Mouse (Mus musculus): ENCODE measurements around the gene Dnaja3. TPM values are rescaled to one million over a fixed set of nuclear protein-coding genes. Genes with fewer than 3 reads are reported as not detected.
"Not testable (repeated sequence)": the region's sequence is repeated elsewhere in the genome, so short reads cannot be mapped to it uniquely, and the experiment has no call there.

Dnaja3 gene
- total and polyA plus RNA-seq, 2 experiments from 2014 or later, result 49.6 to 52.9 TPM

GRCm38 (mm10) chr16:4676836-4677235 is 37.0 kb downstream of the Dnaja3 start:
- Histone ChIP-seq H3K4me2 (ENCODE audit: low read depth, low read length) (no peak overlapping the region), H3K27me3 (ENCODE audit: insufficient read depth, low read length) (no peaks in the 10 kb centered on the region), H3K9ac (replicated peaks; ENCODE audit: low read length) (no peak overlapping the region), H3K36me3 (ENCODE audit: insufficient read depth, low read length) (peaks cover 19% of the 10 kb centered on the region), H3K27ac (no peak overlapping the region), H3K4me3 (ENCODE audit: low read length) (no peak overlapping the region), H3K9me3 (ENCODE audit: low read length) (no peaks in the 10 kb centered on the region), H3K4me1 (ENCODE audit: insufficient read depth, low read length) (peaks cover 4% of the 10 kb centered on the region)
- no peak for TF ChIP-seq CTCF (IDR thresholded peaks at IDR 0.05; ENCODE audit: low read depth)
- no peak for DNase-seq (ENCODE audit: low spot score)
- 90% methylated on average over 5 of the region's 5 CpGs for WGBS
- ATAC-seq, result no peak

- Histone ChIP-seq H3K4me1 (ENCODE audit: insufficient read depth, low read length) (peaks cover 4% of the 10 kb centered on the region), H3K4me3 (ENCODE audit: low read length) (no peak overlapping the region), H3K4me2 (ENCODE audit: low read depth, low read length) (no peak overlapping the region; the same call in 1 of the 2 replicates), H3K27ac (no peak overlapping the region), H3K9ac (replicated peaks; ENCODE audit: low read length) (no peak overlapping the region), H3K27me3 (ENCODE audit: insufficient read depth, low read length) (no peaks in the 10 kb centered on the region), H3K36me3 (ENCODE audit: insufficient read depth, low read length) (peaks cover 19% of the 10 kb centered on the region), H3K9me3 (ENCODE audit: low read length) (no peaks in the 10 kb centered on the region)
- DNase-seq (ENCODE audit: low spot score), result no peak
- no peak for ATAC-seq
- TF ChIP-seq CTCF (IDR thresholded peaks at IDR 0.05; ENCODE audit: low read depth), result no peak
- 86% methylated on average over 5 of the region's 5 CpGs for WGBS
Measured at GRCm38 (mm10) chr16:4678080-4678479, 38.3 kb downstream of the Dnaja3 start.

- peaks cover 4% of the 10 kb centered on the region for H3K4me1 ChIP-seq (ENCODE audit: insufficient read depth, low read length)
- H3K27ac ChIP-seq, result peak within 1 kb of the TSS; percentile 52
- H3K36me3 ChIP-seq (ENCODE audit: insufficient read depth, low read length), result peaks cover 15% of the 10 kb centered on the region
- H3K27me3 ChIP-seq (ENCODE audit: insufficient read depth, low read length), result no peaks in the 10 kb centered on the region
- 0 out of 2 replicates have a peak, but pooled peaks have one; percentile 1 for TF ChIP-seq CTCF (IDR thresholded peaks at IDR 0.05; ENCODE audit: low read depth)
- ATAC-seq (peak; percentile 90), DNase-seq (ENCODE audit: low spot score) (peak; percentile 93)
- 2% methylated on average over 47 of the region's 47 CpGs for WGBS
- peak within 1 kb of the TSS; percentile 81 for H3K4me2 ChIP-seq (ENCODE audit: low read depth, low read length)
- peak within 1 kb of the TSS; percentile 66 for H3K9ac ChIP-seq (replicated peaks; ENCODE audit: low read length)
- H3K4me3 ChIP-seq (ENCODE audit: low read length), result peak within 1 kb of the TSS; percentile 62
- H3K9me3 ChIP-seq (ENCODE audit: low read length), result no peaks in the 10 kb centered on the region
Measured at GRCm38 (mm10) chr16:4679121-4680018, 39.6 kb downstream of the Dnaja3 start, which contains the start of gene Coro7. Gene Coro7 (minus strand): TSS chr16:4679777.

- not testable (repeated sequence) for H3K27ac ChIP-seq; H3K4me3 ChIP-seq (ENCODE audit: low read length); DNase-seq (ENCODE audit: low spot score); H3K4me2 ChIP-seq (ENCODE audit: low read depth, low read length); ATAC-seq; H3K9ac ChIP-seq (replicated peaks; ENCODE audit: low read length); H3K9me3 ChIP-seq (ENCODE audit: low read length); H3K27me3 ChIP-seq (ENCODE audit: insufficient read depth, low read length); H3K36me3 ChIP-seq (ENCODE audit: insufficient read depth, low read length)
- peaks cover 11% of the 10 kb centered on the region for H3K4me1 ChIP-seq (ENCODE audit: insufficient read depth, low read length)
- WGBS, result 74% methylated on average over 3 of the region's 3 CpGs
Measured at GRCm38 (mm10) chr16:4680922-4681455, 41.2 kb downstream of the Dnaja3 start.

- no peak for ATAC-seq
- Histone ChIP-seq H3K9me3 (ENCODE audit: low read length) (no peaks in the 10 kb centered on the region), H3K4me2 (ENCODE audit: low read depth, low read length) (peak overlapping the region; percentile 98; the same call in 1 of the 2 replicates), H3K36me3 (ENCODE audit: insufficient read depth, low read length) (peaks cover 4% of the 10 kb centered on the region; the same call in 1 of the 2 replicates), H3K27ac (no peak overlapping the region), H3K27me3 (ENCODE audit: insufficient read depth, low read length) (no peaks in the 10 kb centered on the region), H3K4me3 (ENCODE audit: low read length) (peak overlapping the region; percentile 94; the same call in 1 of the 2 replicates), H3K9ac (replicated peaks; ENCODE audit: low read length) (no peak overlapping the region), H3K4me1 (ENCODE audit: insufficient read depth, low read length) (peaks cover 11% of the 10 kb centered on the region)
- 69% methylated on average over 4 of the region's 4 CpGs for WGBS
- no peak for DNase-seq (ENCODE audit: low spot score)
- TF ChIP-seq CTCF (IDR thresholded peaks at IDR 0.05; ENCODE audit: low read depth), result no peak
Measured at GRCm38 (mm10) chr16:4682628-4683179, 42.9 kb downstream of the Dnaja3 start.

- peak overlapping the region; percentile 82 for H3K27ac ChIP-seq
- peak overlapping the region; percentile 82 for H3K9ac ChIP-seq (replicated peaks; ENCODE audit: low read length)
- WGBS, result 28% methylated on average over 9 of the region's 9 CpGs
- peaks cover 11% of the 10 kb centered on the region for H3K4me1 ChIP-seq (ENCODE audit: insufficient read depth, low read length)
- DNase-seq (ENCODE audit: low spot score), result no peak
- peak overlapping the region; percentile 98 for H3K4me2 ChIP-seq (ENCODE audit: low read depth, low read length)
- H3K4me3 ChIP-seq (ENCODE audit: low read length), result peak overlapping the region; percentile 94
- TF ChIP-seq CTCF (IDR thresholded peaks at IDR 0.05; ENCODE audit: low read depth), result no peak
- H3K36me3 ChIP-seq (ENCODE audit: insufficient read depth, low read length), result peaks cover 6% of the 10 kb centered on the region; the same call in 1 of the 2 replicates
- H3K9me3 ChIP-seq (ENCODE audit: low read length), result no peaks in the 10 kb centered on the region
- H3K27me3 ChIP-seq (ENCODE audit: insufficient read depth, low read length), result no peaks in the 10 kb centered on the region
- no peak for ATAC-seq
Measured at GRCm38 (mm10) chr16:4683193-4683580, 43.4 kb downstream of the Dnaja3 start.

Data from hindbrain, postnatal 0 days (tissue).